Mouse (Mus musculus): Measurements from ENCODE around the gene Tmem37.
A peak's percentile ranks its signal among the peaks of the same experiment; 100 is the strongest.

Tmem37 gene

DNA sequence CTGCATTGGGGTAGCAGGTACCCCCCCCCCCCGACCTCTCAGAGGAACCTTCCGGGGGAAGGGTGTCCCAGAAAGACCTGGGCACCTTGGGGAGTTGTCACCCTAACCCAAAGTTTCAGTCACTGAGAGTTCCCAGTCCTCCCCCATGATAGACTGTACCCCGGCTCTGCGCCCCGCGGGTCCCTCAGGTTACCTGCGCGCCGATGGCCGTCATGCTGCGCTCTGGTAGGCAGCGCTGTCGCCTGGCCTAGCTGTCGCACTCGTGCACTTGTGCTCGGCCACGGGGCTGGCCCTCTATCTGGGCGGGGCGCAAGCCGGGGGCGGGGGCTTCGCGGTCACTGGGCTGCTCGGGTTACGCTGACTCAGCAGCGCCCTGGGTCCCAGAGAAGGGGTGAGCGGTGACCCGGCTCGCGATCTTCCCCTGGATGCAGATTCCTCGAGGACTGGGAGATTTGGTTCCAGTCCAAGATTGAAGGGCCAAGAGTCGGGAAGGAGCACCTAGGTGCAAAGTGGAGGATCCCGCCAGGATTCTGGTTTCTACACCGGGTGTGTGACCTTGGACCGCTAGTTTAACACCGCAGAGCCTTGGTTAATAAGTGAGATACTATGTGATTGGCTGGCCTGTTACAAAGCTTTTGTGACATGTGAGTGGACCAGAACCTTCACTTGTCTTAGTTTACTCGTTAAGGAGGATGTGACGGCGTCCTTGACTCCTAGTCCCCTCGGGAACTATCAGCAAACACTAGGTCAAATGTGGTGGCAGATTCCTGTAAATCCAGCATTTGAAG, at the start of gene Tmem37:
TSS of gene Tmem37 (minus strand) at position 556 of the 788 bp plus-strand sequence.
- no peak for DNase-seq

DNA sequence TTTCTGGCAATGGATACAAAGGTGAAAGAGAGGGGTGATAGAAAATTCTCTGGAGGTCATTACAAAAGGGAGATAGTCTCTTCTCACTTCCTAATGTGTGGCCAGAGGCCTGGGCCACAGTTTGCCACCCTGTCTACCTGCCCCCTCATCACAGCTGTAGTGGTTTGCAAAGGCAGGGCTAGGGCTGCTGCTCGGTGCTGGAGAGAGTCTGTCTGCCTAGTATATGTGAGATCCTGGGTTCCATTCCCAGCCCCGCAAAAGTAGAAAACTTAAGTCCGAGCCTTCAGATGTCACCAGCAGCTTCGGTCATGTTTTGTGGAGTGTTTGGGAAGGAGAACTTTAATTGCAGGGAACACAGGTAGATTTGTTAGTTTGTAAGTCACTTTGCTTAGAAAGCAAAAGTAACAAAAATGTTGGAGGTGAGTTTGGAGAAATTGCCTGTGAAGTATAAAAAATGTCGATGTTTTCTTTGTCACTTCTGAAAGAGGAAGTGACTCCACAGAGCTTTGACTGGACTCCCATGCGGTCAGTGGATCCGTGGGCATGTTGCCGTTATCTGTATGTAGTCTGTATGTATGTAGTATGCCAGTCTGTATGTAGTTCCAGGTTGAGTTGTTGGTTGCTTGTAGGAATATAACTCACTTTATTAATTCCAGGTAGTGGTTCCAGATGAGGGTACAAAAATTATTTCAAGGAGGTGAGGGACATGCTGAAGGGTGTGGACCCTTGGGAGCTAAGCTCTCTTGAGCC, 48.9 kb upstream of the Tmem37 start:
- no peak for DNase-seq

DNA sequence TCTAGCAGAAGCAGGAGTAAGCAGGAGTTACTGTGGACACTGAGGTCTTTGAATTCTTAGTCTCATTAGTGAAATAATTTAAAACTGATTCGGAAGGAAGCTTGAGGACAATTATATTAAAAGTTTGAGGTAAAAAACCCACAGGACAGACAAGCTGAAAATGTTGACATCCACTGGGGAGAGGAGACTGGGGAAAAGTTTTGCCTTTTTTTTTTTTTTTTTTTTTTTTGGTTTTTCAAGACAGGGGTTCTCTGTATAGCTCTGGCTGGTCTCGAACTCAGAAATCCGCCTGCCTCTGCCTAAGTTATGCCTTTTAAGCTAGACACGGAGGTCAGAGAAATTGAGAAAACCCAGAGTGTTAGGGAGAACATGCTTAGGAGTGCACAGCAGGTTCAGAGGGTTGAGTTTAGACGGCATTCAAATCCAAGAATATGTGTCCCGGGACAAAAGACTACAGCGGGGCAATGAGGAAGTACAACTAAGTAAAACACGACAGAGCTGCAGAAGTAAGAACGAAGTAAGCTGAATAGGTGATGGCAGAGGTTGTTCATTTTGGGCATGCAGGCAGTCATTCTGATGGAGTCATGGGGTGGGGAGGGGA, 48.2 kb upstream of the Tmem37 start:
- DNase-seq, result no peak

DNA sequence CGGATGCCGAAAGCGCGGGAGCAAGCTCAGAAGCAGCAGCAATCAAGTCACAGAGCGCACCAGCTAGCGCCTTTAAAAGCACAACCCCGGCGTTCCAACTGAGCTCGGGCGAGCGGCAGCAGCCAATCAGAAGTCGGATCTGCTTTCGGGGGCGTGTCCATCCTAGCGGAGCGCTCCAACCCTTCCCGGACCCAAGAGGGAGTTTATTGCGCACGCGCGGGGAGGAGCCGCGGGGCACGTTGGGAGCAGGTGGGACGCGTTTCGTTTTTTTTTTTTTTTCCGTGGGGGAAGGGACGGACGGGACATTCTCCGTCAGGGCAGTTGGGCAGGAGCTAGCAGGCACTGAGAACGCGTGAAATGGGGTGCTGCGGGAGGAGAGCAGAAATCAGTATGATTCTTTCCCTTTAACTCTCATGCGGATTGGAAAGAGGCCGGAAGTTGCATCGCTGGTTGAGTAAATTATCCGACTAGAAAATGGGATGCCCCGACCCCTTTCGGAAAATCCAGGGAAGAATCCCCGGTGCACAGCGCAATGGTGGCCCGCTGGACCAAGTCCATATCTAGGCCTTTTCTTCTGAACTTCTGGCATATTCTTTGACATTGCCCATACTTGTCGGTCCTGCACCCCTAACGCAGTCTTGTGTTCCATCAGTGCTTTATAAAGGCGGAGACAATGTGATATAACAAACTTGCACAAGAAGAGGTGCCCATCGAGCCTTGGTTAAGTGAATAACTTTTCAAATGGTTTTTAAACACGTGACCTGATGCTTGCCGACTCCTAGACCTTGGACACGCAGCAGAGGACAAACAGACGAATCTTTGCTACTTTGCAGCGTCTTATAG, 47.3 kb upstream of the Tmem37 start, which contains the start of the genes Dbi and 3110009E18Rik:
TSS of gene Dbi (minus strand) at position 110 of the 843 bp plus-strand sequence.
TSS of gene 3110009E18Rik (plus strand) at position 219 of the 843 bp plus-strand sequence.
- peak; percentile 96 to 97 for DNase-seq

DNA sequence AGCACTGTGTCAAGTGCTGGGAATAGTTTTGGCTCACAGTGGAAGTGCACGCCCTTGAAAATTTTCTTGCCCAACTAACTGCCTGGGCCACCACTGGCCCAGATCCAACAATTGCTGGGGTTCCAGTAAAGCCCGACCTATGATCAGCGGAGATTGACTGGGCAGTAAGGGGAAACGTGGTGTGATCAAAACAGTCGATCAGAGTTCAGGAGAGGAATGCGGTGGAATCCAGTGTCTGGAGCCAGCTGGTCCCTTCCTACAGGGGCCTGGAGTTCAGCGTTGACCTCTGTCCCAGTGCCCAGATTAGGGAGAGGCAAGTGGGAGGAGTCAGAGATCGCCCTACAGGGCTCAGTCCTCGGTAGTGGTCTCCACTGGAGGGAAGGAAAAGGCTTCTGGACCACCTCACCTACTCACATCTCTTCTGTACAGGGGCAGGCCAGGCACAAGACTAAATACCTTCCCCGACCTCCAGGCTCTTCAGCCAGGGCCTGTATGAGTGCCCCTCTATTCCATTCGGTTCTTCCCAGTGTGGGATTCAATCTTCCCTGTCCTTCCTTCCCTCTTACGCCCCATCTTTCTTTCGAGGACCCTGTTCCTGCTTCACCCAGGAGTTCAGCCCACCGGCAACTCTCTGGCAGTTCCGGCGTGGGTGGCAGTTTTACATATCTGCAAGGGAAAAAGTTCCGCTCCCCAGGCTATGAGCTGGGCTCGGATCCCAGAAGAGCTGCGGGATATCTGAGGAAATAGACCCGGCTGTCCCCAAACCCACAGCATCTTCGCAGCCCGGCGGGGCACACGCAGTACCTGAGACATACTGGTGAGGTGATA, 46.5 kb upstream of the Tmem37 start:
- peak in 1 of 2 experiments; percentile 14 for DNase-seq

DNA sequence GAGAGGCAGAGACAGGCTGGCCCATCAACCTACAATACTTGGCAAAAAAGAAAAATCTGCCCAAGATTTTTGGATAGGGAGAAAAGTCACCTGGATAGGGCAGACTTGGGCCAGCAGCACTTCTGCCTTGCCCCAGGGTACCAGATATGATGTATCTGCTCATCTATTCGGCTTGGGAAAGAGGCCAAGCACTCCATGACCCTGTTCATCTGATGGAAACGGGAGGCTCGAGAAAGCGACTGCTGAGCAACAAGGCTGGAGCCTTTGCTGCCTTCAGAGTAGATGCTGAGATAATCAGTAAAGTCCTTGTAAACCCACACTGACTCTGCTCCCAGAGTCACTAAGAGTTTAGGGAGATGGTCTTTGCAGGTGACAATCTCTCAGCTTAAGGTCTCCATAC, 45.5 kb upstream of the Tmem37 start:
- no peak for DNase-seq

DNA sequence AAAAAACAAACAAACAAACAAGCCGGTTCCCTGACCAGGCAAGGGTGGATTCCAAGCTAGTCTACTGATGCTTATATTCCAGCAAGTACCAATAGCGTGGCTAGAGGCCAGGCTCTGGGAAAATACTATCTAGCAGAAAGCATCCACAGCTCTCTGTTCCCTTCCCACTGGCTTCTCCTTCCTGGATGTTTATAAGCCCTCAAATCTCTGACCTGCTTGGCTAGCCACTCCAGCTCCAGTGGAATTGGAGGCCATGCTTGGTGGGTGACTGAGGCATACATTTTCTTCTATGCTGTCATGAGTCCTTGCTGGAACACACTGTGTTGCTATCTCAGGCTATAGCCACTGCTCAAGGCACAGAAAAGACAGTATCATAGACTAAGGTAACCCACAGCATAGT, 45.0 kb upstream of the Tmem37 start:
- DNase-seq, result no peak

DNA sequence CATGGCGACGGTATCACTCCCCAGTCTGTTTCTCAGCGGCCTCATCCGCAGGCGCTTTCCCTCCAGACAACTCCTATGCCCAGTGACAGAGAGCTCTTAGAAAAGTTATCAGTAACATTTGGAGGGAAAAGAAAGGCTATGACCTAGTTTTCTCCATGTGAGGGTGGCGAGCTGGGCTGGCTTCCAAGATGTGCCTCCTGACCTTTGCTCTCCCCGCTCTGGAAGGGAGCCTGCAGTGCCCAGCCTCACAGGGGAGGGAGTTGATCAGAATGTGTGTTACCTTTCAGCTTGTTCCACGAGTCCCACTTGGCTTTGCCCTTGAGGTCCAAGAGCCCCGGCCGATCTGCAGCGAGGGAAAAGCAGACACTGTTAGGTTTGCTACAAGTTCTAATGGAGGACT, 42.2 kb upstream of the Tmem37 start:
- DNase-seq, result no peak

DNA sequence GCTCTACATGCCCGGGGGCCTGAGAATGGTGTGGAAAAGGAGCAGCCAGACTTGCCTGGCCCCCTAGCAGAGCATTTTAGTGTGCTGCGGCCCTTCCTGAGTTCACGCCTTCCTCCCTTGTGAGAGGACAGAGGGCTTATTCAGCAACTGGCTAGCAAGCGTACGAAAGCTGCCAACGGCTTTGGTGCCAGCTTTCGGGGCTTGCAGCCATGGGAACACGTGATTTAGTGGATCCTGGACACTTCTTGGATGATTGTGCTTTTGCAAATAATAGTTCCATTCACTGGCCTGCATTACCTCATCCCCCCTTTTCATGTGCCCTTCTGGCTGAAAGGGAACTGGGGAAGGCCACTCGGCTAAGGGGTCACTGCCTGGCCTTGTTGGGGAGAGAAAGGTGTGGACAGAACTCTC, 41.8 kb upstream of the Tmem37 start:
- no peak for DNase-seq

DNA sequence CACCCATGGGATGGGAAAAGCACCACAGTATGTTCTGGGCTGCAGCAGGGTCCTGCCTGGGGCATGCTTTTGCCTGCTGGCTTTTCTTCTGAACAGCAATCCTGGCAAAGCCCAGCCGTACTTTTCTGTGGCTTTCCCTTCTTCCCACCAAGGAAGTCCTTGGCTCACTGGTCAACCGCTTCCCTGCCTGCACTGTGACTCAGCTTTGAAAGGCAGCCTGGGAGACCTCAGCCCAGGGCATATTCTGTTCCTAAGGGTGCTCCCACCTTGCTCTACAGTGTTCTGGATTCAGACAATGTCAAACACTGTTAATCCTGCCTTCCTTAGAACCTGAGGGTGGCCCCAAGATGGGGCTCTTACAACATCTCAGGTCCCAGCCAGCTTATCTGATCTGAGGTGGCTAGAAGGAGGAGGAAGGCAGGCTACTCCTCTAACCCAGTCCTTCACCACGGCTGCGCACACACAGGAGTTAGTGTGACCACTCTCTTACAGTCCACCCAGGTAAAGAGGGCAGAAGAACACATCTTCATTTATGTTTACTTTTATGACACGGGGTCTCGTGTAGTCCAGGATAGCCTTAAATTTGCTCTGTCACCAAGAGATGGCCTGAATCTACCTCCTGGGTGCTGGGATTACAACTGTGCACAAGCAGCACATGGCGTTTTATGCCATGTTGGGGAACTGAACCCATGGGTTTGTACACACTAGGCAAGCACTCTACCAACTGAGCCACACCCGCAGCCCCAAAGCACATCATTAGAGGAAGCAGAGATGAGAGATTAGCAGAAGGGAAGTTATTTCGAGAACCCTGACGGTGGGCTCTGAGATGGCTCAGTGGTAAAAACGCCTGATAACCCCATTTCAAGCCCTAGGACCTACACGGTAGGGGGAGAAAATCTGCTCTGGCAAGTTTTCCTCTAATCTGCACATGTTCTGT, 38.6 kb upstream of the Tmem37 start:
- DNase-seq, result no peak

DNA sequence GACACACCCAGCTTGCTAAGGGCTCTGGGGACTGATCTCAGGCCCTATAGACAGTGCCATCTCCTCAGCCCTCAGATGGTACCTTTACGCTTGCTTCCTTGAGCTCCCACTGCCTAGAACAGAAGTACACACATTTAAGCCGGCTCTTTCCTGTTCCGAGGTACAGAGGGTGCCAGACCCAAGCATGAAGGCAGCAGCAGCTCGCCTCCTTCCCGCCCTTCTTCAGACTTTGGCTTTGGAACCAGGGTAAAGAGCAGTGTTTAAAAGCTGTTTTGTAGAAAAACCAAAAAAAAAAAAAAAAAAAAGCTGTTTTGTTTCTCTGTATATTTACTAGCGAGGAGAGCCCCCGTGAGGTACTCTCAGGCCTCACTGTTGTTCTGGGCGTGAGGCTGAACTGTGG, 37.9 kb upstream of the Tmem37 start:
- DNase-seq, result no peak

DNA sequence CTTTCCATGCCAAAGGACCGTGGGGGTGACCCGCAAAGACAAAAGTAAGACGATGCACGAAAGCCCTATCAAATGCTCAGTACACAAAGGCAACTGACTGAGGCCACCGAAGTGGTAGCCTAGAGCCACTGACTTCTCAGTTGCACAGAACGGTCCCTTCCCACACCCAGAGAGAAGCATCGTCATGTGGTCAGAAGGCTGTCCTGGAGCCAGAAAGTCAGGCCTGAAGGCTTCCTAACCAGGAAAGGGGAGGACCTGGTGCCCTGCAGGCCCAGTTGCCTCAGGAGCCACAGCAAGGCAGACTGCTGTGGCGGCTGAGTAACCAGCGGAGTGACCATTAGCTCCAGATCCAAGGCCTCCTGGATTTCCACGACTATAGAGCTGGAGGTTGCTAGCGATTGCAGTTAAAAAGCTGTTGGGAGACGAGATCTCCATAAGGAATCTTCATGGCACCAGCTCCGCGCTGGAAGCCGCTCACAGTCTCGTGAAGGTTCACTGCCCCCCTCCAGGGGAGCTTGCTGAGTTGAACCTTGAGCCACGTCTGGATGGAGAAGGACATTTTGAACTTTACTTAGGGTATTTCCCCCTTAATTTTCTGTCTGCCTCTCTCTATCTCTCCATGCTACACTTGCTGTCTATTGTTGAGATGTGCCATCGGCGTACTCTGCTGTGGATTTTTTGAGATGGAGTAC, 36.0 kb upstream of the Tmem37 start:
- no peak for DNase-seq

DNA sequence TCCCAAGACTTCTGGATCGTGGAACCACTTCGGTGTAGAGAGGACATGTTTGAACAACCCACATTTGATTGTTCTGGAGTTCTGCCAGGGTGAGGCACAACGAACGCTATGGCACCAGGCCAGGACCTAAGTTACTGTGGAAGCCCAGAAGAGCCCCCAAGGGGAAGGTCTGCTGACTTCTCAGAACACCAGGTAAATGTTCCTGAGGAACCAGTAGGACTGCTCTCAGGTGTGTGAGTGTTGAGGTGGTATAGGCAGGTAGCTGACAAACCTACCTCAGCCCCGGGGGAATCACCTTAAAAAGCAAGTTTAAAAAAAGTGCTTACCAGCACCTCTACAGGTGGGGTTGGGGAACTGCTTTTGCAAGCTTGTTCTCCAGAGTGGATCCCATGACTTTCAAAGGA, 31.7 kb upstream of the Tmem37 start:
- DNase-seq, result no peak

DNA sequence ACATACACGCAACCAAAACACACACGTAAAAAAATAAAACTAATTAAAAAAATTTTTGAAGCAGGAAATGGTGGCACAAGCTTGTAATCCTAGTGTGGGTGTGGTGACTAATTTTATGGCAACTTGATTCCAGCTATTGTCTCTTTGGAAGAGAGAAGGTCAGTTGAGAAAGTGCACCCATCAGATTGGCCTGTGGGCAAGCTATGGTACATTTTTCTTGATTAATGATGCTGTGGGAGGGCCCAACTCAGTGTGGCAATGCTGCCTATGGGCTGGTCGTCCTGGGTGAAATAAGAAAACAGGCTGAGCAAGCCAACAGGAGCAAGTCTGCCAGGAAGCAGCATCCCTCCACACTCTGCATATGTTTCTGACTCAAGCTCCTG, 27.3 kb upstream of the Tmem37 start:
- DNase-seq, result no peak

DNA sequence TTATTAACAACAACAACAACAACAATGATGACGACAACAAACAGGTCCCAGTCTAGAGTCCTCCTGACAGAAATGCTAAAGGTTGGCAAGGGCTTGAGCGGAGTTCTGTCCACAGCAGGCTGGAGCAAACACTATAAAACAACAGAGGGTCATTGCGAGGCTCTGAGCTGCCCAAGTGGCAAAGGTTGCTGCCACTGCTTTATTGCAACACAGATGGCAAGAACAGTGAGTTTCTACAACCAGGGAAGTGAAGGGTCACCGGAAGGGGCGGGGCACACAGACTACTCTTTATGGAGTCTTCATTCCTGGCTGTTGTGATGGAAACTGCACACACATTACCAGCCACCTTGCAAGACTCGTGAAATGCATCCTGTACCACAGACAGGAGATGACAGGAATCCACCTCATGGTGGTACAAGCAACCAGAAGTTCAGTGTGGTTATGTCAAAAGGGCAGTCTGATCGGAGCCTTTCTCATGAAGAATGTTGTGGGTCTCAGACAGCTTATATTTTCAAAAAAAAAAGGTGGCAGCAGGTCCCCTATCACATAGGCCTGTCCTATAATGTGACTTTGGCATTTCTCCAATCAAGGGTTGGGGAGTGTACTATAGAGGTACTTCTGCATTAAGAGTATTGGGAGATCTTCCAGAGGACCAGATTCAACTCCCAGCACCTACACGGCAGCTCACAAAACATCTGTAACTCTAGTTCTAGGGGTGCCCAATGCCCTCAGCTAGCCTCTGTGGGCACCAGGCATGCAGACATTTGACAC, 26.8 kb upstream of the Tmem37 start:
- no peak for DNase-seq

DNA sequence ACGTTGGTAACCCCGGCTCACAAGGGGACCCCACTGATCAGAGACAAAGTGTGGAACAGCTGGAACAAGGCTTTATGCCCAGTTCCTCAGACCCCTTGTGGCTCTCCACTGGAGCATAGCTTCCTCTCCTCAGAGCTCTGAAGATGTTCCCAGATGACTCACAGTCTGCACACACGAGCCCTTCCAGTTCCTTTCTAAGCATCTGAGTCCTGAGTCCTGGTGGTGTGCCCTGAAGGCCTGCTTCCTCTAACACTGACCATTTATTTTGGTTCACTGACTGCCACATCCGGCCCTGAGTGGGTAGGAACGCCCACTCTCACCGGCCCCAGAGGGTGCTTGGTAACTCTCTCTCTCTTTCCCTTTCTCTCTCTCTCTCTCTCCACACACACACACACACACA, 25.6 kb upstream of the Tmem37 start:
- no peak for DNase-seq

DNA sequence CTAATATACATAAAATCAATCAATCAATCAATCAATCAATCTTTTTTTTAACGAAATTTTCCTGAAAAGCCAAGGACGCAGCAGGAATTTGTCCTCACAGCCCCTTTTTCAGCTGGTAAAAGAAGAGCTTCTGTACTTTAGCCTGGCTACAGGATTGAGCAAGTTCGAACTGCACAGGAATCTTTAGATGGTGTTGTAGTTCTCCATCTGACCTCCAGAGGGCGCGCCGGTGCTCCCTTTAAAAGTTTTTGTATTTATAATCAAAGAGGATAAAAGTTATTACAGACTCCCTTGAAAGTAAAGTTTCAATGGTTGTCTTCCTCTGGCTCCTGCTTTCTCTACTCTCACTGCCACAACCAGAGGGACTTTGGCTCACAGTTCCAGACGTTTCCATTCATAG, 24.5 kb upstream of the Tmem37 start:
- peak; percentile 23 to 26 for DNase-seq

DNA sequence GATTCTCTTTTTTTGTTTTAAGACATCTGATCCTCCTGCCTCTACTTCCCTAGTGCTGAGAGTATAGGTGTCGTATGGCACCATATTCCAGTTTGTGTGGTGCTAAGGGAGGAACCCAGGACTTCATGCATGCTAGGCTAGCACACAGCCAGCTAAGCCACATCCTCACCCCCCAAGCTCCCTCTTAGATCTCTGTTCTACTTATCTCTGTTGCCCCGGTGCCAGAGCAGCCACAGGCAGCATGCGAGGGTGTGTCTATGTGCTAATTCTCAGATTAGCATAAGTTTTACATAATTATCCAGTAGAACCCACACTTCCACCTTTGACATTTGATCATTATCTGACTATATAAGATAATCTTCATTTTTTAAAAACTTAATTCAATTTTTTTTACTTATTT, 21.0 kb upstream of the Tmem37 start:
- no peak for DNase-seq

DNA sequence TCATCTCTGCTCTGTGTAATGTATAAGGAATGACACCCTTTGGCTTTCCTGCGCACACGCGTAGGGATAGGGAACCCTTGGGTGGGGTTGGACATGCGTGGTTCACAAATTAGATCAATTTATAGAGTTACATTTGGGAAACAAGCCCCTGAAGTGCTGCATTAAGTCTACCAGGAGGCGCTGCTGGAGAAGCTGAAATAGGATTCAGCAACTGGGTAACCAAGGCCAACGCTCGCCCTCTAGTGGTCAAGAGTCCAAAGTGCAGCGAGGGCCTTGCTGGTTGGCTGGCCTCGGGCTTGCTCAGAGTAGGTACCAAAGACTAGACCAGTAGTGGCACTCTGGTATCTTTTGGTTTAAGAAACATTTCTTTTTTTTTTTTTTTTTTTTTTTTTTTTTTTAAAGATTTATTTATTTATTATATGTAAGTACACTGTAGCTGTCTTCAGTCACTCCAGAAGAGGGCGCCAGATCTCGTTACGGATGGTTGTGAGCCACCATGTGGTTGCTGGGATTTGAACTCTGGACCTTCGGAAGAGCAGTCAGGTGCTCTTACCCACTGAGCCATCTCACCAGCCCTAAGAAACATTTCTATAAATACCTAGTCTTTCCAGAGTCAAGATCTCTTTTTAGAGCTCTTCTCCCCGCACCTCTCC, 19.7 kb upstream of the Tmem37 start:
- peak; percentile 40 to 52 for DNase-seq
